Mouse (Mus musculus): ENCODE measurements around the gene 1110051M20Rik.
"Not testable (repeated sequence)": the region's sequence is repeated elsewhere in the genome, so short reads cannot be mapped to it uniquely, and the experiment has no call there.

The 1110051M20Rik gene

GRCm38 (mm10) chr2:91256256-91257125, 188.0 kb downstream of the 1110051M20Rik start:
- DNase-seq, result peak; percentile 41 to 48

- DNase-seq, result no peak
These were observed 188.8 kb downstream of the 1110051M20Rik start, which contains the start of gene Pacsin3 for GRCm38 (mm10) chr2:91255661-91256150. Gene Pacsin3, plus strand, starts transcription at chr2:91255954.

- DNase-seq, result no peak
These were observed 189.7 kb downstream of the 1110051M20Rik start for GRCm38 (mm10) chr2:91254725-91255380.

GRCm38 (mm10) chr2:91252512-91252911, 192.0 kb downstream of the 1110051M20Rik start:
- no peak for DNase-seq

- DNase-seq, result no peak
These were observed 192.5 kb downstream of the 1110051M20Rik start for GRCm38 (mm10) chr2:91252001-91252400.

- DNase-seq, result no peak
These were observed 196.1 kb downstream of the 1110051M20Rik start for GRCm38 (mm10) chr2:91248366-91248765.

- DNase-seq, result no peak
These were observed 199.8 kb downstream of the 1110051M20Rik start for GRCm38 (mm10) chr2:91244557-91245228.

- no peak for DNase-seq
These were observed 201.1 kb downstream of the 1110051M20Rik start for GRCm38 (mm10) chr2:91243416-91243815.

- no peak for DNase-seq
These were observed 202.0 kb downstream of the 1110051M20Rik start for GRCm38 (mm10) chr2:91242547-91242946.

- DNase-seq, result not testable (repeated sequence)
These were observed 206.9 kb downstream of the 1110051M20Rik start for GRCm38 (mm10) chr2:91237511-91238080.

- DNase-seq, result peak; percentile 92 to 94
These were observed 207.6 kb downstream of the 1110051M20Rik start, which contains the start of gene Ddb2 for GRCm38 (mm10) chr2:91236601-91237510. Gene Ddb2, minus strand, starts transcription at chr2:91236982.

GRCm38 (mm10) chr2:91229735-91230134, 214.8 kb downstream of the 1110051M20Rik start:
- no peak for DNase-seq

Measured in thymus, postnatal 36 days (tissue).